Mouse (Mus musculus) kidney, postnatal 10 days (tissue): ENCODE measurements around the gene Hoxa9.

Source experiments
- DNase-seq: peaks from one replicate; pipeline ENCODE4 v3.0.0; 2021; ENCODE audit warnings: mixed read lengths

The Hoxa9 gene

DNA sequence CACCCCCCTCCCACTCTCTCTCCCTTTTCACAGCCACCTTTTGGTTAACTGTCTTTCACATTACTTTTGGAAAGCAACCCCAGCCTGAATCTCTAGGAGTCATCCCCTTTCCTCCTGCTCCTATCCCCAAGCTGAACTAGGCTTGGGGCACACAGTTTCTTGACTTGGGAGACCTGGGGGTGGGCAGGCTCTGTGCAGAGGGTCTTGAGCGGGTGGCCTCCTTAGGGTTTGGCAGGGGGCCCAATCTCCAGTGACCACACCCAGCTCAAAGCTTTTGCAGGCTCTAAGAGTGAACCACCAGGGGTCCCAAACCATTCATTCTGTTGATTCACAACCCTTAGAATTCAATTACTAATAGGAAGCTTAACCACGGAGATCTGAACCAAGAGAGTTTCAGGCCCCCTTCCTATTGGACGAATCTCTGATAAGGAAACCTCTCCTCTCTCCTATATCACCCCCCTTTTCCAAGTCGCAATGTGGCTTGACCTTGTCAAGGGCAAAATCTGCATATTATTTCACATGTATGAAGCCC, 12.0 kb upstream of the Hoxa9 start:
- peak; percentile 51 for DNase-seq

DNA sequence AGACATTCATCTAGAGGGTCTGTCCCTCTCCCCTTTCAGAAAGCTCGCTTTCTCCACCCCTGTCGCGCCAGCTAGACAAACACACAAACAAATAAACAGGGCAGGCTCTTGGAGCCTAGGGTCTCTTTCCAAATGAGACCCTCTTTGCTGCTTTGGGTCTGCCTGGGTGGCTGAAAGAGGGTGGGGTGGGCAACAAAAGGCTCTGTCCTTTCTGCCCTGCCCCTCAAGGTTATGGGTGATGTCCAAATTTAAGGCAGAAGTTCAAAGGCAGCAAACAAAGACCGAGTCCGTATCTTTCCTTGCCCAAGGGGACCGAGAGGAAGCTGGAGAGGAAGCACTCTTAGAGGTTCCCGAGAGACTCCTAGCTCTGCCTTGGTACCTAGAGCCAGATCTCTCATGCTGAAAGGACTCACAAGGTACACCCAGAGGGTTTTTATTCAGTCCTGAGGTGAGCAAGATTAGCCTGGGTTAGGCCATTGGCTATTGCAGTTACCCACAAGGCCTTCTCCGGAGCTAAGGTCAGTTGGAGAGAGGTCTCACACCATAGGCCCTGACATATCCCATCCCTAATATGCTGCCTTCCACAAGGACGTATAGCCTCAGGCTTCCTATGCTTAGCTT, 10.2 kb upstream of the Hoxa9 start:
- DNase-seq = no peak

DNA sequence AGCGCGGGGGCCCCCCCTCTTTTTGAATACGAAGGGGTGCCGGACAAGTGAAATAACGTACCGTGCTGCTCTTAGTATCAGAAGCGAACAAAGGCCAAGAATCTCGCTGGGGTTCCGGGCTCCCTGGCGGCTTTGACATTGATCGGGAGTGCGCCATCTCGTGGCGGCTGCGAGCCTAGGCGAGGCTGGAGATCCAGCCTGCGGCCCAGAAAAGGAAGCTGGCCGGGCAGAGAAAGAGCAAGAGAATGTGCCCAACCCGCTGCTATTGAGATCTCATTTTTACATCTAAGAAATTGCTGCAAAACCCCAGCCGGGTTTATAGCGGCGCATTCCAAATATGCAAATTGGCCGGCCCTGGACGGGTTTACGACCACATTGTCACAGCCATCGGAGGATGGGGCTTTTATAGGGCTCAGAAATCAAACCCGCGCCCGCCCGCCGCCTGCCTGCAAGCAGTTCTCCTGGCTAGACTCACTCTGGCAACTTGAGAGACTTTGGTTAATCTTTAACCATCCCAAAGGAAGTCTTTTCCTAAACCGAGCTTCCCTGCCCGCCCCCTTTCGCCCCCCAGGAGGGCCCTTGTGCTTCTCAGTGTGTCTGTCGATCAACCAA, 9.6 kb upstream of the Hoxa9 start, which contains the start of gene Hoxa10:
TSS of gene Hoxa10 (minus strand) at position 466 of the 612 bp plus-strand sequence.
- DNase-seq = peak; percentile 96

DNA sequence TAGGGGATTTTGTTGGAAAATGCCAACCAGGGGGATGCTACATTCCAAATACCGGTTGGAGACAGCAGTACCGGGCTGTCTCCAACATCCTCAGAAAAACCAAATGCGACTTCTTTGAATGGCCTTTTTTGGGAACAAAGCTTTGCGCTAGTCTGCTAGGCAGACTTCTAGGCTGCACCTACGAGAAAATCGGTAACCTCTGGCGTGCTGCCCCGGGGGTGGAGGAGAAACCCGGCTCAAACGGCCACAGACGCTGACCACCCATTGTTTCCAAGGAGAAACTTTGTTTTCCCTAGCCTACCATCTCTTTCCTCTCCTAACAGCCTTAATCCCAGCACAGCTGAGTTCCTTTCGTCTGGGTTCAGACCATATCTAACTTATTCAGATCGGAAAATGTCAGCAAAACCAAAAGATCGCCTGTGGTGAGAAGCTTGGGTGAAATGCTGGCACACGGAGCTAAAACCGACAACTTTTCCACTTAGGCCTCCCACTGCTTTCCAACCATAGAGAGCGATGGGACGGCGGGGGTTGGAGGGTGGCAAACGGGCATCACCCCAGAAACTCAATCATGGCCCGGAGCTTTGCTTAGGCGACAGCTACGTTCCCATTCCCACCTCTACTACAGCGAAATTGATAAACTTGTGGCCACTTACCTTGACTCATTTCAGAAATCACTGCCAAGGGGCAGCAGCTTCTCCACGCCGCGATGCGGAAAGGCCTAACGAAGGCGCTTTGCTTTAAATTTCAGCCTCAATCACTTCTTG, 8.9 kb upstream of the Hoxa9 start:
- DNase-seq = peak; percentile 57

DNA sequence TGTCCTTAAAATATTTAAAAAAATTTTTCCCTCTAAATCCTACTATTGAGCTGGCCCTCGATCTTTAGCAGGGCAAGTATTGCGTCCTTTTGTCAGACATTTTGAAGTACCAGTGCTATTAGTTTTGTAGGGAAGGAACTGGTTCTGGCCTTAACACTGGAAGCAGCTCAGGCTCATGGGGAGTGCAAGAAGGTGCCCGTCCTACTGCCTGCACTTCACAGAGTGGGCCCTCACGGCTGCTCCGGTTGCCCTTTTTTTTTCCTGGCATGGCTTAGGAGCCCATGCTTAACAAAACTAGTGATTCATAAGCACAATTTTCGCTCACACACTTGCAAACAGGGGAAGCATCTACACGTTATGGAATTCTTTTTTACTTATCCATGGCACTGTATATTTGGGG, 8.1 kb upstream of the Hoxa9 start:
- DNase-seq = peak; percentile 36

DNA sequence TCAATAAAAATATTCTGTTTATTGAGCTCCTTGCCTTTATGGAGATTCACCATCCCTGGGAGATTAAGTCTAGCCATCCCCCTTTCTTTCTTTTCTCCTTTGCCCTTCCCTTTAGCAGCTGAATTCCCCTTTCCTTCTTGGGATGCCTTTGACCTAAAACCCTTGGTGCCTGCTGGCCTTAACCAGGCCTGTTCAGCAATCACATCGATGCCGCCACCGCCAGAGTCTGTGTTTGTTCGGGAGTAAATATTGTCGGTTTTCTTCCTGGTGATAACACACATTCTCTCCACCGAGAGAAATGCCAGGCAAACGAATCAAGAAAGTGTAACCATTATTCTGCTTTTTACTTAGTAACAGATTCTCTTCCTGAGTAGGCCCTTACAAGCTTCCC, 7.3 kb upstream of the Hoxa9 start:
- DNase-seq = peak; percentile 50

DNA sequence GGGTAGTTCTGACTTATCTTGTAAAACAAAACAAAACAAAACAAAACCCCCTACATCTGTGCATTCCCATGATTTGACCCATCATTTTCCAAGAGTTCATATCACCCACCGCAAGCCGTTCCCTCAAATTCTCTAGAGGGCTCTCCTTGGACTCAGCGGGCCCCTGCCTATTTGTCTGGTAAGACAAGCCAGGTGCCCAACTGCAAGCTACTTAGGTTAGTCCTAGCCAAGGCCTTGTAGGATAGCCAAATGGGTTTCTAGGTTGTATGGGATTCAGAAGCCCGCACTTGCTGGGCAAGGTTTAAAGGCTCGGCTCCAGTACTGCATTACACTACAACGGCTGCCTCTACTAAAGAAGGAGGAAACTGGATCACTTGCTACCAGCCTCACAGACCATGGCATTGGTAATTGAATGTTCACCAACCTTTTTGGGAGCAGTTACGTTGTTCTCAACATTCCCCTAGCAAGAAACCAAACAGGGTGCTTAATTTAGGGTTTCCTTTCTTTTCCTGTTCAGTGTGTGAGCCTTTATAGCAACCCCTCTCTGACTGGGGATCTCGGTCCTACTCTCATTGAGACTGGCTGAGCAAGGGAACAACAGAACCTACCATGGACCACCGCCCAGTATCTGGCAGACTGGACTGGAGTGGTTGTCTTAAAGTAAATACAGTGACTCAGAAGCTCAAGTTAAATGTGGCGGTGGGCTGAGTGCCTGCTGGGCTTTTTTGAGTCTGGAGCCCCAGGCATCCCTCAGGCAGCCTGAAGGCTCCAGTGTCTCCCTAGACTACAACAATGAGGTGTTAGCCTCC, 6.7 kb upstream of the Hoxa9 start:
- peak; percentile 42 for DNase-seq

DNA sequence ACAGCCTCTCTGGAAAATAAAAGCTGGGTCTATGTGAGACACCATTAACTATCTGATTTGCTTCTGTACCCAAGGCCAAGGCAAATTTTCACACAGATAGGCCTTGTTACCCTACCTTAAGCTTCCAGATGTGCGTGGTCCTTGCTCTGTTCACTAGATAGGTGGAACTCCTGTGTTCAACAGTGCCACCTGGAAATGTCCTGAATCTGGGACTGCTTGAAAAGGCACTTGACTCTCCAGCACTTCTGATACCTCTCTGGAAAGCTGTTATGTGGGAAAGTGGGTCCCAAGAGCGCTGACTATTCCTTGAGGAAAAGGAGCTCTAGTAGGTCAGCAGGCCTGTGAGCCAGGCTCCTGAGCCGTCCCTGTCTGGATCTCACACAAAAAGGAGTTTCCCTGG, 5.9 kb upstream of the Hoxa9 start:
- peak; percentile 31 for DNase-seq

DNA sequence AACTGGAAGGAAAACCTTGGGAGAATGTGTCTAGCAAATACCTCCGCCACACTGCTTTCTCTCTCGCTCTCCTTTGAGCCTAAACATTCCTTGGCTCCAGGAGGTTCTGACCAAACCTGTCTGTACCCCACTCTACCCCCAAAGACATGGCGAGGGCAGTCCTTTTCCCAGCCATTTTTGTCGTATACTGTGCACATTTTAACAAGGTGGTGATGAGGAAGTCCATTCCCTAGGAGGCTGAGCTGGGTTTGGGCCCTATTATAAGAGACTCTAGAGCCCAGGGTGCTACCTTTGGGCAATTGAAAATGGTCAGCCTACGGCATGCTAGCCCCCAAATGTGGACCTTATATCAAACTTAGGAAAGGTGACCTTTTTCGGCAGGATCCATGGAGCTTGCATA, 5.0 kb upstream of the Hoxa9 start:
- peak; percentile 18 for DNase-seq

DNA sequence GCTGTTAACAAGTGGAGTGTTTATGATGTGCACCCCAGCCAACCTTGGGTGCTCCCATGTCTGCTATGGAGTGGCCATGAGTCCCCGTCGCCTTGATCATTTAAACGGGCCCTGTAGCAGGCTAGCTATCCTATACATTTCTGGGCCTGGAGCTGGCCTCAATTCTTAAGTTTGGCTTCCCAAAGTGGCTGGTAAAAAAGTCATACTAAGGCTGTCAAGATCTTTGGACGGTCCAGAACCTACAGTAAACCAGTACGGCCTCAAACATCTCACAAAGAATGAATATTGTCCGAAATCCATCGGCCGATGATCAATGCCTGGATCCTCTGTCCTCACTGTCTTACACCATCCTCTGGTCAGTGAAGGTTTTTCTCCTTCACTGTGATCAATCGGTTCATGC, 4.4 kb upstream of the Hoxa9 start:
- no peak for DNase-seq

DNA sequence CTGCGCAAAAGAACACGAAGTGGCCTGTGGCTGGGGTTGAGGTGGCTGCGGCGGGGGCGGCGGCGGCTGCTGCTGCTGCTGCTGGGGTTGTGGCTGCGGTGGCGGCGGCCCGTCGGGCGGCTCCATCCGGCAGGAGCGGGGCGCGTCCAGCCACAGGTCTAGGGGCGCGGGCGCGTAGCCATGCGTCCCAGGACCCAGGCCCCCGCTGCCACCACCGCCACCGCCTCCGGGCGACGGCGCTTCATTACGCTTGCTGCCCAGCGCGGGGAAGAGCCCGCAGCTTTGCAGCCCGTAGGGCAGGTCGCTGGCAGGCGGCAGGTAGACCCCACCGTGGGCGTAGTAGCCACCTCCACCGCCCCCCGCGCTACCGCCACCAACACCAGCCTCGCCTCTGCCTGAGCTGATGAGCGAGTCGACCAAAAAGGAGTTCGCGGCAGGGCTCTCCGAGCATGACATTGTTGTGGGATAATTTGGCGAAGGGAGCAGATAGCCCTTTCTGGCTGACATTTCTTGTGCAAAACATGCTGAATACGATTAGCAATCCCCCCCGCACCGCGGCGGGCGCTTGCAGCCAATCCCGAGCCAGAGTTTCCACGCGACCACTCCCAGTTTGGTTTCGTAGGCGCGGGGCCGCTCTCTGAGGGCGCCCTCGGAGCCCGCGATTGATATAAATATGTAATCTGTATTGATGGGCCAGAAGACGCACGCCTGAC, 3.7 kb upstream of the Hoxa9 start:
- peak; percentile 91 for DNase-seq

DNA sequence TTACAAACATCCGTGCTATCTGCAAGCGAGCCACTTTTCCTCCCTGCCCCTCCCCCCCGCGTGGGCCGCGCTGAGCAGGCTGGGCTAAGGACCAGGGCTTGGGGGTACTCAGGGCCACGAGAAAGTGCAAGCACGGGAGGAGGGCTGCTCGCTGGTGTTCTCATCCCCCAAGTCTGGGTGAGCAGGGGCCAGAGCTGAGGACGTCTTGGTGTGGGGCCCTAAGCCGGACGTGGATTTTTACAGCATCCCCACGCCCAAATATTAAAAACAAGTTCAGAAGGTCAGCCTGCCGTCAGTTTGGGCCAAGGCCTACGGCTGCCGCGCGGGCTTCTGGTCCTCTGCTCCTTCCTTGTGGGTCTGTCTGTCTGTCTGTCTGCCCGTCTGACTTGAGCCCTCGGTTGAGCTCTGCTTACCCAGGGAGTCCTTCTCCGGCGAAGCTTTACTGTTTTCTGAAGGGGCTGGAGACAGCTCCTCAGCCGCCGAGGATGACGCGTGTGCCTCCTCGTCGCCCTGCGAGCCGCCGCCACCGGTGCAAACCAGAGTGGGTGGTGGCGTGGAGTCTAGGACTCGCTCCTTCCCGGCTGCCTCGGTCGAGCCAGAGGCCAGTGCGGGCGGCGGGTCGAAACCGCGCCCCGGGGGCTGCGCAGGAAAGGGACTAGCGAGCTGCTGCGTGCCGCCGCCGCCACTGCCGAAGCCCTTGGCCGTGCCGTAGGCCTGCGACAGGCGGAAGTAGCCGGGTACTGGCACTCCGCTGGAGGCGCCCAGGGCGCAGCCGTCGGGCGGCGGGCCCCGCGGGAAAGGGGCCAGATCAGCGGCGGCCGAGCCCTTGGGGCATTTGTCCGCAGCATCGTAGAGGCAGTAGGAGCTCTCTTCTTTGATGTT, 2.9 kb upstream of the Hoxa9 start:
- DNase-seq = peak; percentile 95

DNA sequence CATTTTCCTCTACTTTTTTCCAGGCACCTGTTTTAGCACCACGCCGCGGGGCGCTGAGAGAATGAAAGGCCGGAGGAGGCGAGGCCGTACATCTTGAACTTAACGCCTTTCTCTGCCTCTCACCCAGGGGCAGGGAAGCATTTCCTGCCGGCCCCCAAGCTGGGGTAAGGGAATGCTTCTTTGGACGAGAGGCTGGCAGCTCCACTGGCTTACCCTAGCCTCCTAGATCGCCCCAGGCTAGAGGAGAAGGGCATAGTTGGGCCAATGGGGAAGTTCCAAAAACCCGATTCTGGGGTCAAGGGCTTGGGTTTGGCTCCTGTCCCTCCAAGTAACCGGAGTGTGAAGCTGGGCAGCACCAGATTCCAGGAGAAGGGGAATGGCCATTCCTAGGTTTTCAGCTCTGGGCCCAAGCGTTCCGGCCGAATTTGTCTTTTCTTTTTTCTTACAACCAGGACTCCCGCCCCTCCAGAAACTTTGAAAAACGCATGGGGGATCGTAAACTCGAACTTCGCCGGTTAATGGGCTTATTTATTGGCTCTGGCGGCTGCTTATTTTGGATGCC, 2.2 kb upstream of the Hoxa9 start:
- peak; percentile 64 for DNase-seq

DNA sequence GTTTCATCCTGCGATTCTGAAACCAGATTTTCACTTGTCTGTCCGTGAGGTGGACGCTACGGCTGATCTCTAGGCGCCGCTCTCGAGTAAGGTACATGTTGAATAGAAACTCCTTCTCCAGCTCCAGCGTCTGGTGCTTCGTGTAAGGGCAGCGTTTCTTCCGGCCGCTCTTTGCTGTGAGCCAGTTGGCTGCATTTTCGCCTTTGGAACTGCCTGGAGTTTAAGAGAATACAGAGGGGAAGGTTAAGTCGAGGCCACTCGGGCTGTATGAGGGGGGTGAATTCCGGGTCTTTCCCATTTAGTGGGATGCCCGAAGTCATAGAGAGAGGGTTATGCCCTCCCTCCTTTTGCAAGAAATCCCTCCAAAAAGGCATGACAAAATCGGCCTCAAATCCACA, 1.7 kb upstream of the Hoxa9 start:
- peak; percentile 77 for DNase-seq

DNA sequence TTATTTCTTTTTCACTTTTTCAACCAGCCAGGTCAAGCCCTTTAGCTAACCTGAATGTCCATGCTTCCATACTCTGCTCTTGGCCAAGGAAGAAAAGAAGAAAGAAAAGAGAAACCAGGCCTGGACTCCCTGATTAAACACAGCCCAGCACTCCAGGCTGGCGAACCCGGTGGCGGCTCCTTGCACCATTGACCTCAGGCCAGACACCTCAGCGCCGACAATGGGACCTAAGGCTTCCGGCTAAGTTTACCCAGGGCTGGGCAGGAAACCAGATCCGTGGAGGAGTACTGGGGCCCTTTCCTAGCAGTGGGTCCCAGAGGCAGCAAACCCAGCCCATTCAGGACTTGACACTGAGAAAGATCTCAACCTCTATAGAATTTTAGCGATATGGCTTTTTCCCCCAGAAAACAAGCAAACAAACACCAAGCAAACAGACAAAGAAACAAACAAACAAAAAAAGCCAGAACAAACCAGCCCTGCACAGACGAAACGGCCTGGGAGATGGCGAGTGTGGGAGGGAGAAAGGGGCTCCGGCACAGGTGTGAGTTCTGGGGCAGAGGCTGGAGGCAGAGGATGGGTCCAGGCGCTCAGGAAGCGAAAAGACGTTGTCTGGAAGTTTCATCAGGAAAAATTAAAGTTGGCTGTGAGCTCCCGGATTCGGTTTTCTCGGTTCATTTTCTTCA, 1.1 kb upstream of the Hoxa9 start:
- peak; percentile 79 for DNase-seq

DNA sequence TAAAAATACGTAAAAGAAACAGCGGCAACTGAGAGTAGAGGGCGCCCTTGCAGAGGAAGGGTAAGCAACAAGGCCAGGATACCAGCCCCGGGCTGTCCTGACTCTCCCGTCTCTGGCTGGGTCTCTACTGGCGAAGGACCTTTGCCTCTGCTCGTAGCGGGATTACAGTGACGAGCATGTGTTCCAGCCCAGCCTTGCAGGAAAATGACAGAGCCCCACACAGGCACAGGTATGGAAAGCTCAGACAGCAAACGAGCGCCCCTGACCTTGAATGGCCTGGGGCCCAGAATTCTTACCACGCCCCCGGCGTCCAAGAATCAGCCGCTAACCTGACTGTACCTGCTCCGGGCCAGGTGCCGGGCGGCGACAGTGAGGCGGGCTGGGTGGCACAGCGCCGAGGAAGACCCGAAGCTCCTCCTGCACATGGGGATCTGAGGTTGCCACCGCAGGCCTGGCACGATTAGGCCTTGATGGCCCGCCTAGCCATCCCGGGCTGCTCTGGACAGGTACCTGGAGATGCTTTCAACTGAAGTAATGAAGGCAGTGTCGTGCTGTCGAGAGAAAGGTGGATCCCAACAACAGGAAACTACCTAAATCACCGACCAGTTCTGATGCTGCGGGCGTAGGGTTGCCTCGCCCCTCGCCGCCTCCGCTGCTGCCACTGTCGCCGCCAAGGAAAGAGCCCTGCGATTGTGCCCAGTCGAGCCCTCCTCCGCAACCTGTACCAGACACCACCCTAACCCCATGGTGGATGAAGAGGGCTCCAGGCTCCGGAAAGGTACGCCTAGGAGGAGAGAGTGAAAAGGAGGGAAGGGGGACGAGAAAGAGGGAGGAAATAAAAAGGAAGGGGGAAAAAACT, 1.1 kb downstream of the Hoxa9 start:
- peak; percentile 79 for DNase-seq

DNA sequence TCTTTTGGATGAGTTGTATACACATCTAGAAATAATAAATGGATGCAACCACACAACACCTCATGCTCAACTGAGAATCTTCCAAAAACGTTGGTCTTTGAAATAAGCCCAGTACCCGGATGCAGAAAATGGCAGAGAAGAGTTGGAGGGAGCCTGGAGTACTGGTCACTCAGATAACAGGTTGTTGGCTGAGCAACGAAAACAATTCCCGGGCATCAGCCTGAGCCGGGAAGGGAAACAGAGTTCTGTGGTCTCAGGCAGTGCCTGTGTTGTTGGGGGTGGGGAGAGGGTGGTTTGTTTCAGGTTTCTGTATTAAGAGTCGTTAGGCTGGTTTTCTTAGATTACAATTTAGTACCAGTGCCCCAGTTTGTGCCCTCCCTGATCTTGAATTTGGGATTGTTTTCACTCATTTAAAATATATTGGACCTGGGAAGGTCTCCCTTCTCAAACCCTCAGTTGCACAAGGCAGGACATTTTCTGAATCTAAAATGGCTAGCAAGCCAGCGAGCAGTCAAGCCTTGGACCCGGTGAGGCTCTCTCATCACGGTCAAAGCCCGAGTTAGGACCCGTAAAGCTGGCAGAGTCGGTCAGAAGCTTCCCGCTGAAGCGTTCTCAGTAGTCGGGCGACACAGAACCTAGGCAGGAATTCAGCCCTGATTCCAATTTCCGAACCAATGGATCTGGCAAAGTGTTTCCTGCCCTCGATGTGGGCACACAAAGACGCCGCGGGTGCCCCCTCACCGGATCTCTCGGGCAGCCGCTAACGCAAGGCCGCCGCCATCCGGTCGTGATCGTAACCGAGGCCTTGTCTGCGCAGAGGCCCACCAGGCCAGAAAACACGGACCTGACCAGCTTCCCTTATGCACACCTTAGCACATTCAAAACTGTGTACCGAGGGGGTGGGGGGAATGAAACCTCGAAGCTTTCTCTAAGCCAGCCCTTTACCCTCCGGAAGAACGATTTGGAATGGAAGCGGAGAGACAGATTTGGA, 2.1 kb downstream of the Hoxa9 start:
- peak; percentile 79 for DNase-seq
